Mouse (Mus musculus): ENCODE measurements around the gene Nectin2. TPM values are rescaled to one million over a fixed set of nuclear protein-coding genes. Genes with fewer than 3 reads are reported as not detected.
"Not testable (repeated sequence)": the region's sequence is repeated elsewhere in the genome, so short reads cannot be mapped to it uniquely, and the experiment has no call there.

Gene Nectin2
- polyA plus RNA-seq, 1 experiment from 2014 or later, result 140 TPM

DNA sequence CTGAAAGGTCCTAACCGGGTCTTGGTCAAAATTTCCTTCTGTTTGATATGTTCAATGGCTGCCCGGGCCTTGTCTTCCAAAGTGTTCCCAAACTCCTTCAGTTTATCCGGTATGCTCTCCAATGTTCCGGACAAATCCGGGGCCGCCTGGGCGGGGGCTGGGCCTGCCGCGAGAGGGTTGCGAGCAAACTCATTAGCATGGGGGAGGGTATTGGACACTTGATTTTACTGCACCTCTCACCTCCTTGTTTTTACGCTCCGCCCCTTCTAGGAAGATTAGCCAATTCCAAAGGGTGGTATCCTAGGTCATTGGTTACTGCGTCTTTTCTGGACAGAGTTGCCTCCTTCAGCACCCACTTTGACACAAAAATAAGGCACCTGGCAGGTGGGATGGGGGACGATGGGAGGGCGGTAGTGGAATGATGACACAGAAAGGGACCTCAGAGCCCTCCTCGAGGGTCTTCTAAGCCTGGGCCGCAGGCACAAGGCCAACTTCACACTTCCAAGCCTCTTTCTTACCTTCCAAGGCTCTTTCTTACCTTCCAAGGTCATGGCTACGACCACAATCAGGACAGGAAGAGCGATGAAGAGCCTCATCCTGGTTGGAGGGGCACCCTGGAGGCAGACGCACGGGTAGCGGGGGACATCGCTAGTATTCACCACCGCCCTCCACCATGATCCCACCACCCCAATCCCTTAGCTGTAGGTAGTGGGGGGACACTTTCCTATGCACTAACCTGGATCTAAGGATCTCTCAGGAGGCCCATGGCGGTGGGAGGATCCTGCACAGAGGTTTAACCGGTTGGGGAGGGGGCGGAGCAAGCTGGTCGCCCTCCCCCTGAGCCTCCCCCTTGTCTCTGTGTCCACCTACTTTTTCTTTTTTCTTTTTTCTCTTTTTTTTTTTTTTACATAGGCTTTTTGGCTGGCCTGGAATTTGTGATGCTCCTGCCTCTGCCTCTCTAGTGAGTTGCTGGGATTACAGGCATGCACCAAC, 58.1 kb downstream of the Nectin2 start, which contains the start of gene Apoc1:
Gene Apoc1, minus strand, starts transcription at position 788 of the 993 bp plus-strand sequence.
- Histone ChIP-seq H3K4me1 (peaks cover 39% of the 10 kb centered on the region), H3K9me3 (no peaks in the 10 kb centered on the region), H3K27ac (peak within 1 kb of the TSS; percentile 74), H3K27me3 (no peaks in the 10 kb centered on the region), H3K4me3 (no peak within 1 kb of the TSS), H3K9ac (no peak within 1 kb of the TSS), H3K4me2 (peak within 1 kb of the TSS; percentile 17; the same call in 1 of the 2 replicates), H3K36me3 (0 out of 2 replicates have a peak, but pooled peaks cover 3% of the 10 kb centered on the region)
- no peak for ATAC-seq (ENCODE audit: borderline replicate concordance, extremely low read depth, low FRiP score, low TSS enrichment)
- 50% methylated on average over 28 of the region's 28 CpGs for WGBS

GRCm38 (mm10) chr7:19691434-19691833, 58.8 kb downstream of the Nectin2 start:
- Histone ChIP-seq H3K4me2 (0 out of 2 replicates have a peak overlapping the region, but pooled peaks have one; percentile 17), H3K27me3 (no peaks in the 10 kb centered on the region), H3K27ac (no peak overlapping the region), H3K36me3 (0 out of 2 replicates have a peak, but pooled peaks cover 1% of the 10 kb centered on the region), H3K4me3 (no peak overlapping the region), H3K9ac (no peak overlapping the region), H3K4me1 (peaks cover 39% of the 10 kb centered on the region), H3K9me3 (no peaks in the 10 kb centered on the region)
- no peak for ATAC-seq (ENCODE audit: borderline replicate concordance, extremely low read depth, low FRiP score, low TSS enrichment)
- 66% methylated on average over 6 of the region's 6 CpGs for WGBS

DNA sequence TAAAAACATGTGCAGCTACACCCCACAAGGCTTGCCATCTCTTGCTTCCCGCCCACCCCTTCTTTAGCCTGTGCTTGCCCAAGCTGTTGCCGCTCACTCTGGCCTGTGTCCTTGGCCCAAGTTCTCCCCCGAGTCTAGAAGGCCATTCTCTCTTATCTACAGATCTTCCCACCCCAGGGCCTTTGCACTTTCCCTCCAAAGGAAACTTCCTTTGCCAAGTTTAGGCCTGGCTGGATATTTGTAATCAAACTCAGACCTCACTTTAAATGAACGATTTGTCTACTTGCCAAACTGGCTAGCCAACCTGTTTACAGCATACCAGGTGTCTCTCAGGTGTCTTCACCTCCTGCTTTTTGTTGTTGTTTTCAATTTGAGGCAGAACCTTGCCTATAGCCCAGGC, 59.4 kb downstream of the Nectin2 start:
- Histone ChIP-seq H3K27ac (no peak overlapping the region), H3K9ac (no peak overlapping the region), H3K4me1 (peaks cover 39% of the 10 kb centered on the region), H3K27me3 (no peaks in the 10 kb centered on the region), H3K36me3 (no peaks in the 10 kb centered on the region), H3K4me3 (no peak overlapping the region), H3K4me2 (no peak overlapping the region), H3K9me3 (no peaks in the 10 kb centered on the region)
- 72% methylated on average over 4 of the region's 4 CpGs for WGBS
- ATAC-seq (ENCODE audit: borderline replicate concordance, extremely low read depth, low FRiP score, low TSS enrichment), result no peak

DNA sequence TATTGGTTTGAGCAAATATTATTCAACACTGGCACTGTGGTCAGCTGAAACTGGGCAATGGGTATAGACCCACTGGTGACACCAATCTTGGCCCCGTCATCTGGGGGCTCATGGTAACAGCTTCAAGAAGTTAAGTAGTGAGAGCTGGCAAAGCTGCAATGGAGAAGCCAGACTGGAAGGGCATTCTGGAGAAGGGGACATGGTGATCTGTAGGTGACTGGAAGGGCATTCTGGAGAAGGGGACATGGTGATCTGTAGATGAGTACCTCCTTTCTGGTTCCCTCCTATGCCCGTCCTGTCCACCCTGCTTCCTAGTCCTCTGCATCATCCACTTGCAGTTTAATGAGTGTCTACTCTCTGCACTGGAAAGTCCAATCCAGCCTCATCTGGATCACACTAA, 61.7 kb downstream of the Nectin2 start:
- no peaks in the 10 kb centered on the region for H3K9me3 ChIP-seq
- no peaks in the 10 kb centered on the region for H3K27me3 ChIP-seq
- no peak overlapping the region for H3K27ac ChIP-seq
- WGBS, result 84% methylated on average over 2 of the region's 2 CpGs
- no peak overlapping the region for H3K9ac ChIP-seq
- peaks cover 24% of the 10 kb centered on the region for H3K4me1 ChIP-seq
- ATAC-seq (ENCODE audit: borderline replicate concordance, extremely low read depth, low FRiP score, low TSS enrichment), result no peak
- H3K4me3 ChIP-seq, result no peak overlapping the region
- no peak overlapping the region for H3K4me2 ChIP-seq
- no peaks in the 10 kb centered on the region for H3K36me3 ChIP-seq

GRCm38 (mm10) chr7:19688101-19688500, 62.2 kb downstream of the Nectin2 start:
- ATAC-seq (ENCODE audit: borderline replicate concordance, extremely low read depth, low FRiP score, low TSS enrichment), result no peak
- Histone ChIP-seq H3K9ac (no peak overlapping the region), H3K36me3 (no peaks in the 10 kb centered on the region), H3K4me2 (no peak overlapping the region), H3K27ac (no peak overlapping the region), H3K27me3 (no peaks in the 10 kb centered on the region), H3K4me3 (no peak overlapping the region), H3K4me1 (peaks cover 21% of the 10 kb centered on the region), H3K9me3 (no peaks in the 10 kb centered on the region)
- 86% methylated on average over 10 of the region's 10 CpGs for WGBS

DNA sequence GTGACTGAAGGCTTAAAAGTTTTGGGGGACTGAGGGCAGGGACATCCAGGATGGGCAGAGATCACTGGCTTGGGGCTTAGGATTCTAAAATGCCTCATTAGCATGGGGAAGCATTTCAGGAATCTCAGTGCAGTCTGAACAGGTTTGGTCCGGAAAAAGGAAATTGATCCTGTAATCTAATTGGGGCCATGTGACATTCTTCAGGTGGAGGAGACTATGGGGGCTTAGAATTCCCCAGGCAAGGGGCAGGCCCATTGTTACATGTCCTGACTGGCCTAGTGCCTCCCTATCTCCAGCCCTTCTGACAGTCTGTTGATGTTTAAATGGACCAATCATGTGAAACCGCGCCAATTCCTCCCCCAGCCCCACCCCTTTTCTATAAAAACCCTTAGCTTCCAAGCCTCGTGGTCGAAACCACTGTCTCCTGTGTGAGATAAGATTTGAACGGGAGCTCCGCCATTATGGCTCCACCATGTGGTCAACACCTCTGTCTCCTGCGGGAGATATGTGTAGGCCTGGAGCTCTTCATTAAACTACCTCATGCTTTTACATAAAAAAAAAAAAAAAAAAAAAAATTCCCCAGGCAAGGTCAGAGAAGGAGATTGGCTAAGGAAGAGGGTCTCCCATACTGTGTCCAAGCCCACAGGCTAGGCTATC, 63.2 kb downstream of the Nectin2 start:
- H3K9me3 ChIP-seq; H3K36me3 ChIP-seq; H3K9ac ChIP-seq; ATAC-seq (ENCODE audit: borderline replicate concordance, extremely low read depth, low FRiP score, low TSS enrichment); H3K27ac ChIP-seq; H3K4me3 ChIP-seq; H3K4me2 ChIP-seq; H3K27me3 ChIP-seq: not testable (repeated sequence)
- peaks cover 13% of the 10 kb centered on the region for H3K4me1 ChIP-seq
- 54% methylated on average over 8 of the region's 8 CpGs for WGBS

- ATAC-seq (ENCODE audit: borderline replicate concordance, extremely low read depth, low FRiP score, low TSS enrichment), result no peak
- H3K4me2 ChIP-seq, result no peak overlapping the region
- 77% methylated on average over 6 of the region's 6 CpGs for WGBS
- H3K9me3 ChIP-seq, result no peaks in the 10 kb centered on the region
- H3K4me1 ChIP-seq, result peaks cover 12% of the 10 kb centered on the region; the same call in 1 of the 2 replicates
- no peaks in the 10 kb centered on the region for H3K27me3 ChIP-seq
- no peak overlapping the region for H3K27ac ChIP-seq
- H3K4me3 ChIP-seq, result no peak overlapping the region
- H3K9ac ChIP-seq, result no peak overlapping the region
- no peaks in the 10 kb centered on the region for H3K36me3 ChIP-seq
Measured at GRCm38 (mm10) chr7:19686521-19686920, 63.8 kb downstream of the Nectin2 start.

DNA sequence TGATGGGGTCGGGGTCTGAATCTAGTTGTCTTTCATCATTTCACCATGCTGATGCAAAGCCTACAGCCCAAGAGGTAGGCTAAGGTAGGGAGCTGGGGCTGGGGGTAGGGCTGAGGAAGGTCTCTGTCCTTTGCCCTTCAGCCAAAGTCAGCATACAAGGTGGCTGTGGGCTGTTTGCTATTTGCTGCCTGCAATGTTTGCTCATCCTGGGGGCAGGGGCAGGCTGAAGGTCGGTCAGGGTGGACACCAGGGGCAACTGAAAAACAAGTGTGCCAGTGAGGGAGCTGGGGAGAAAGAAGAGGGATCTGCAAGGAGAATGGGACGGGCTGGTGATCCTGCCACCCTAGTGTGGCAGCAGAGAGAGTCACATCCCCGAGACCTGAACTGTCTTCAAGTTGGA, 64.9 kb downstream of the Nectin2 start:
- no peak overlapping the region for H3K4me3 ChIP-seq
- H3K27me3 ChIP-seq, result no peaks in the 10 kb centered on the region
- H3K36me3 ChIP-seq, result no peaks in the 10 kb centered on the region
- WGBS, result 43% methylated on average over 4 of the region's 4 CpGs
- no peak overlapping the region for H3K9ac ChIP-seq
- H3K27ac ChIP-seq, result no peak overlapping the region
- H3K9me3 ChIP-seq, result no peaks in the 10 kb centered on the region
- peaks cover 16% of the 10 kb centered on the region; the same call in 1 of the 2 replicates for H3K4me1 ChIP-seq
- no peak overlapping the region for H3K4me2 ChIP-seq
- no peak for ATAC-seq (ENCODE audit: borderline replicate concordance, extremely low read depth, low FRiP score, low TSS enrichment)

DNA sequence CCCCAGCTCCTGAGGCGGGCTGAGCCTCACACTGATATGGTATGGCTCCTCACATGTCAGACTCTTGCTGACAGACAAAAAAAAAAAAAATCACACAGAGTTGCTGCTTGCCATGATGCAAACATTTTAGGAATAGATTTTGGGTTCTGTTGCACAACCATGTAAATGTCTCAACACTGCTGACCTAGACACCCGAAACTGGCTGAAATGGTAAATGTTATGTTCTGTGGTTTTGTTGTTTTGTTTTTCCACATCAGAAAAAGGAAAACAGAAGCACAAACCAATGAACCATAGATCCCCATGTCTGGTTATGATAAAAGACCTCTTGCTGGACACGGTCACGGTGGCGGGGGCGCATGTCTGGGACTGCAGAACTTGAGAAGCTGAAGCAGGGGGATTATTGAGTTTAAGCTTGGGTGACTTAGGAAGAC, 66.5 kb downstream of the Nectin2 start:
- no peak overlapping the region for H3K27ac ChIP-seq
- WGBS, result 84% methylated on average over 6 of the region's 6 CpGs
- peaks cover 16% of the 10 kb centered on the region; the same call in 1 of the 2 replicates for H3K4me1 ChIP-seq
- no peaks in the 10 kb centered on the region for H3K27me3 ChIP-seq
- no peak overlapping the region for H3K4me2 ChIP-seq
- H3K9me3 ChIP-seq, result no peaks in the 10 kb centered on the region
- no peak overlapping the region for H3K9ac ChIP-seq
- H3K36me3 ChIP-seq, result no peaks in the 10 kb centered on the region
- no peak overlapping the region for H3K4me3 ChIP-seq
- no peak for ATAC-seq (ENCODE audit: borderline replicate concordance, extremely low read depth, low FRiP score, low TSS enrichment)

- Histone ChIP-seq H3K4me2 (no peak overlapping the region), H3K36me3 (no peaks in the 10 kb centered on the region), H3K27me3 (no peaks in the 10 kb centered on the region), H3K27ac (peak overlapping the region; percentile 65), H3K9ac (no peak overlapping the region), H3K4me1 (peaks cover 16% of the 10 kb centered on the region; the same call in 1 of the 2 replicates), H3K4me3 (no peak overlapping the region), H3K9me3 (no peaks in the 10 kb centered on the region)
- WGBS, result 52% methylated on average over 3 of the region's 3 CpGs
- ATAC-seq (ENCODE audit: borderline replicate concordance, extremely low read depth, low FRiP score, low TSS enrichment), result no peak
Measured at GRCm38 (mm10) chr7:19682979-19683378, 67.3 kb downstream of the Nectin2 start.

DNA sequence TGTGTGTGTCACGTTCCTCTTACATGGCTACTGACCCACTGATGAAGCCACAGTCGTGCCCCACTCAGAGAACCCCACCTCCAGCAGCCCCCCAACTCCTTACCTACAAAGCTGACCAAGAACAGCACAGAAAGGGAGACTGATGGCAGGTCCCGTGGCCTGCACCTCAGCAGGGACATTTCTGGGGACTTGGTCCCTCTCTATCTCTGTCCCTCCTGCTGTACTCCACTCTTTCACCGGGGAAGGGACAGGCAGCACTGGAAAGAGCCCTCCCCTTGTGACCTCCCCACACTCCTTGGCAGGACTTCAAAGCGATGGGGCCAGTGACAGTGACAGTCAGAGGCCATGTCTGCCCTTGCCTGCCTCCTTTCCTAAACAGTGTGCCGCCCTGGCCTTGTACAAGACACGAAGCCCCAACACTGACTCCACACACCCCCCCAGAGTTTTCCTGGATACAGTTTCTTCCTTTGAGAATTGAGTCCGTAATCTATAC, 69.0 kb downstream of the Nectin2 start, which contains the start of the genes Gm44805 and Apoc4:
Gene Gm44805, minus strand, starts transcription at position 222 of the 493 bp plus-strand sequence.
Gene Apoc4, minus strand, starts transcription at position 278 of the 493 bp plus-strand sequence.
- Histone ChIP-seq H3K36me3 (no peaks in the 10 kb centered on the region), H3K9ac (no peak within 1 kb of the TSS)
- 44% methylated on average over 8 of the region's 8 CpGs for WGBS

More for the DNA sequence above, 69.0 kb downstream of the Nectin2 start, which contains the start of the genes Gm44805 and Apoc4:
- H3K9me3 ChIP-seq, result no peaks in the 10 kb centered on the region
- H3K4me1 ChIP-seq, result peaks cover 16% of the 10 kb centered on the region; the same call in 1 of the 2 replicates
- H3K27me3 ChIP-seq, result no peaks in the 10 kb centered on the region
- H3K4me3 ChIP-seq, result no peak within 1 kb of the TSS
- ATAC-seq (ENCODE audit: borderline replicate concordance, extremely low read depth, low FRiP score, low TSS enrichment), result no peak
- peak within 1 kb of the TSS; percentile 65; the same call in 1 of the 2 replicates for H3K27ac ChIP-seq
- H3K4me2 ChIP-seq, result no peak within 1 kb of the TSS
